ENCODE assay signal across 8 mouse cellular contexts in genomic region chr5:134394624-134395023, GRCm38 (mm10).
DNase-seq lines count a peak whose midpoint lies in the region; ATAC-seq and TF ChIP-seq lines count a peak whose summit lies in the region.

No protein-coding gene starts in this region.

- TF ChIP-seq CTCF in heart, adult 2 months (IDR thresholded peaks at IDR 0.05) = no peak
- no peak for TF ChIP-seq CTCF in lung, postnatal 0 days (IDR thresholded peaks at IDR 0.05)

- H3K9ac ChIP-seq in heart, adult 2 months (ENCODE audit: low read depth, low read length) = 0 out of 2 replicates have a peak overlapping the region, but pooled peaks have one; percentile 14
- H3K9ac ChIP-seq in lung, postnatal 0 days (replicated peaks; ENCODE audit: low read depth) = no peak overlapping the region

- H3K4me2 ChIP-seq in lung, postnatal 0 days (replicated peaks; ENCODE audit: low read depth, low read length) = peak overlapping the region; percentile 27; the same call in 1 of the 2 replicates

- 24% methylated on average over 10 of the region's 10 CpGs for WGBS in heart, adult 2 months
- WGBS in lung, postnatal 0 days = 15% methylated on average over 10 of the region's 10 CpGs

- no peak for TF ChIP-seq EP300 in heart, adult 2 months (IDR thresholded peaks at IDR 0.05; ENCODE audit: insufficient read depth, low read depth, low read length)
- TF ChIP-seq EP300 in lung, postnatal 0 days (IDR thresholded peaks at IDR 0.05) = peak; percentile 30; the same call in 1 of the 2 replicates

- peak; percentile 34 for DNase-seq in adrenal gland, adult 2 months
- DNase-seq in adrenal gland, postnatal 25 days = no peak
- peak; percentile 67 for DNase-seq in adrenal gland, postnatal 14 days
- peak; percentile 54 to 55 for DNase-seq in heart, adult 2 months
- DNase-seq in kidney, adult 18-20 months = peak; percentile 23
- DNase-seq in lung, postnatal 0 days (ENCODE audit: low spot score) = peak; percentile 78
- peak; percentile 74 for DNase-seq in thymus, postnatal 25 days
- DNase-seq in left cerebral cortex, adult 11 months (ENCODE audit: low spot score) = no peak

- no peaks in the 10 kb centered on the region for H3K27me3 ChIP-seq in heart, adult 2 months (ENCODE audit: control insufficient read depth, insufficient read depth, low read length)
- H3K27me3 ChIP-seq in lung, postnatal 0 days (replicated peaks; ENCODE audit: insufficient read depth, low read length) = no peaks in the 10 kb centered on the region

- H3K36me3 ChIP-seq in heart, adult 2 months (ENCODE audit: control insufficient read depth, insufficient read depth, low read length) = no peaks in the 10 kb centered on the region
- peaks cover 4% of the 10 kb centered on the region; the same call in 1 of the 2 replicates for H3K36me3 ChIP-seq in lung, postnatal 0 days (ENCODE audit: insufficient read depth, low read length)

- H3K4me1 ChIP-seq in heart, adult 2 months (ENCODE audit: control insufficient read depth, insufficient read depth, low read length) = peaks cover 2% of the 10 kb centered on the region
- H3K4me1 ChIP-seq in lung, postnatal 0 days (ENCODE audit: insufficient read depth, low read depth, low read length) = no peaks in the 10 kb centered on the region

- peak; percentile 59 for TF ChIP-seq POLR2A in heart, adult 2 months (IDR thresholded peaks at IDR 0.05; ENCODE audit: insufficient read depth, low read depth, low read length)

- intact Hi-C loops in heart, adult 2 months (cut with DNase I) = loop anchor here (10.0 kb wide), 1 partner anchor 500 kb away; no protein-coding TSS in a partner anchor

- no peak overlapping the region; the same call in 1 of the 2 replicates for H3K4me3 ChIP-seq in heart, adult 2 months
- no peak overlapping the region for H3K4me3 ChIP-seq in lung, postnatal 0 days (ENCODE audit: low read depth, low read length)

- H3K79me2 ChIP-seq in heart, adult 2 months (replicated peaks; ENCODE audit: control insufficient read depth, insufficient read depth, low read length) = no peaks in the 10 kb centered on the region

- H3K9me3 ChIP-seq in lung, postnatal 0 days (ENCODE audit: low read length) = no peaks in the 10 kb centered on the region

- peak; percentile 83 for ATAC-seq in lung, postnatal 0 days

- peak overlapping the region; percentile 40 for H3K27ac ChIP-seq in heart, adult 2 months
- H3K27ac ChIP-seq in lung, postnatal 0 days (ENCODE audit: low read length) = peak overlapping the region; percentile 69

Comparison
In these comparisons a context has a peak if more than half of its experiments do, and no peak if none do; other contexts are left out.
1. DNase-seq: peak in adrenal gland, adult 2 months (single experiment), adrenal gland, postnatal 14 days (single experiment), heart, adult 2 months (2 of 2), kidney, adult 18-20 months (single experiment), lung, postnatal 0 days (single experiment) and thymus, postnatal 25 days (single experiment); none in adrenal gland, postnatal 25 days (single experiment) and left cerebral cortex, adult 11 months (single experiment).